Mouse (Mus musculus) left cerebral cortex, adult 6 months (tissue): Measurements from ENCODE around the gene Mrap. TPM values are rescaled to one million over a fixed set of nuclear protein-coding genes. Genes with fewer than 3 reads are reported as not detected.

Experiments
- long read RNA-seq, 2 experiments: library from polyadenylated mRNA; unstranded; transcript quantifications; one replicate each; pipeline ENCODE4 v2.0.0; 2019 to 2020
- polyA plus RNA-seq: library from polyadenylated mRNA; unstranded; fragments of <200 nt; fragmentation: Nextera tagmentation; gene quantifications from 2 replicates; pipeline ENCODE4 v1.2.3, GENCODE M21; 2021

Gene Mrap
- 0.82 and 1.3 TPM in 2 replicates for polyA plus RNA-seq
- long read RNA-seq, experiment 1, result 0 reads
- long read RNA-seq, experiment 2, result 0 reads

DNA sequence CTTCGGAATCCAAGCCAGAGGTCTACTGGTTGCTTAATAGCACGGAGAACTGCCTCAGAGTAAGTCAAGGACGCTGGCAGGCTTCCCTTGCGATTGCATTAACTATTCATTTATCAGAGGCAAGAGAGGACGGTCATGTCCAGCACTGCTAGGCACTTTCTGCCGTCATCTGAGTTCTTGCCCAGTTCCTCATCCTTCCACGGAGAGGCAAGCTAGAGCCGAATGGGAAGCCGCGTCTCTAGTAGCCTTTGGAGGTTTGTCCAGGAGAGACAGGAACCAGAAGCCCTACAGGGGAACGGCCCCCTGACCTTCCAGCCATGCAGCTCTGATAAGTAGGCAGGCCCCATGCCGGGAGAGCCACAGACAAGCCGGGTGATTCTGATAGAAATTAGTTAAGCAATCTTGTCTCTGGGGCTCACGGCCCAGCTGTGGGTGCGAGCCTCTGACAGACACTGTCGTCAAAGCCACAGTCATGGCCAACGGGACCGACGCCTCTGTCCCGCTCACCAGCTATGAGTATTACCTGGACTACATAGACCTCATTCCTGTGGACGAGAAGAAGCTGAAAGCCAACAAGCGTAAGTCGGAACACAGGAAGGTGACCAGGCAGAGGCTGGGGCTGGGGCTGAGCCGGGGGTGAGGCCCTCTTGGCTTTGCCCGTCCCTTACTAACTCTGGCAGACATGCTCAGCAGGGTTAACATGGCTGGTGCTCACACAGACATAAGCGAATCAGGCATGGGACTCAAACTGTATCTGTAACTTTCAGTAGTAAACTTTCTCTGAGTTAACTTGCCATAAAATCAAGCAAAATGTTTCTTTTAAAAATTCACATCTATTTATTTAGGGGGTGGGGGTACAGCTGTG lies at the start of gene Mrap:
Gene Mrap, plus strand, starts transcription at position 116 of the 865 bp plus-strand sequence.

DNA sequence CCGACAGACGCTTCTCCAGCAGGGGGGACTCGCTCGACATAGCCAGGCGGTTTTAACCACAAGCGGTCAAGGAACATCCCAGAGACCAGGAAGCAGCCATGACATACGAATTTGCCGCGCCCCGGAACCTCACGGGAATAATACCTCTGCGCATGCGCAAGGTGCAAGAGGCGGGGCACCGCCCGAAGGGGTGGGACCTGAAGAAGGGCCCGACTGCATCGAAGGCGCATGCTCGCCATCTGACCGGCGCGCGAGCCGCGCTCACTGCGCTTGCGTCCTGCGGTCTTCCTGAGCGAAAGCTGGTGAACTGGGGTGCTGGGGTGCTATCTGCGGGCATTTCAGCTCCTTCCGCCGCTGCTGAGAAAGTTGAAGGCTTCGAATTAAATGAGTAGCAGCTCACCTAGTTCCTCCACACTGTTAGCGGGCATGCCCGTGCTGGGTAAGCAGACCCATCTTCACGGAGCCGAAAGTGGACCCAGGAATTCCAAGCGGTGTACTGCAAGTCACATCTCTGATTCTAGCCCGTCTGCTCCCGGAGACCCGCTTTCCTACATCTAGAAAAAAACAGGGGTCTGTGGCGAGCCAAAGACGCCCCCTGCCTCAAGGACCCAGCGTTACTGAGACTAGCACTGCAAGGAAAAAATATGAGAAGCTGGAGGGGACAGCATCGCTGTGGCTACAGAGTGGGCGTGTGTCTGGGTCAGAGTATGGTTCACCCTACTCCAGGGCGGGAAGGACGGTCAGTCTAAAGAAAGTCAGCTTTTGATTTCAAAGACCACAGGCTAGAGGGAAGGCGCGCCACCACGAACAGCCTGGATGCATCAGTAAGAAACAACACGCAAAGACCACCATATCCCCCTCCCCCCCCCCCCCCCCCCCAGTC lies 10.5 kb upstream of the Mrap start, which contains the start of gene Mis18a:
Gene Mis18a, minus strand, starts transcription at position 172 of the 883 bp plus-strand sequence.

Other genes with a start within 250 kb of the Mrap start
- gene Mis18a, start 10.8 kb upstream of the Mrap start, polyA plus RNA-seq, result 8.1 and 10.7 TPM in 2 replicates
- gene Urb1, start 72.2 kb downstream of the Mrap start, polyA plus RNA-seq, result 2.0 and 2.1 TPM in 2 replicates
- gene Eva1c, start 88.5 kb downstream of the Mrap start, polyA plus RNA-seq, result 2.8 and 3.7 TPM in 2 replicates
- gene Cfap298, start 196.9 kb downstream of the Mrap start, polyA plus RNA-seq, result 67.0 and 67.7 TPM in 2 replicates